Comparison of ENCODE assay signal across 8 mouse cellular contexts in the genomic region with DNA sequence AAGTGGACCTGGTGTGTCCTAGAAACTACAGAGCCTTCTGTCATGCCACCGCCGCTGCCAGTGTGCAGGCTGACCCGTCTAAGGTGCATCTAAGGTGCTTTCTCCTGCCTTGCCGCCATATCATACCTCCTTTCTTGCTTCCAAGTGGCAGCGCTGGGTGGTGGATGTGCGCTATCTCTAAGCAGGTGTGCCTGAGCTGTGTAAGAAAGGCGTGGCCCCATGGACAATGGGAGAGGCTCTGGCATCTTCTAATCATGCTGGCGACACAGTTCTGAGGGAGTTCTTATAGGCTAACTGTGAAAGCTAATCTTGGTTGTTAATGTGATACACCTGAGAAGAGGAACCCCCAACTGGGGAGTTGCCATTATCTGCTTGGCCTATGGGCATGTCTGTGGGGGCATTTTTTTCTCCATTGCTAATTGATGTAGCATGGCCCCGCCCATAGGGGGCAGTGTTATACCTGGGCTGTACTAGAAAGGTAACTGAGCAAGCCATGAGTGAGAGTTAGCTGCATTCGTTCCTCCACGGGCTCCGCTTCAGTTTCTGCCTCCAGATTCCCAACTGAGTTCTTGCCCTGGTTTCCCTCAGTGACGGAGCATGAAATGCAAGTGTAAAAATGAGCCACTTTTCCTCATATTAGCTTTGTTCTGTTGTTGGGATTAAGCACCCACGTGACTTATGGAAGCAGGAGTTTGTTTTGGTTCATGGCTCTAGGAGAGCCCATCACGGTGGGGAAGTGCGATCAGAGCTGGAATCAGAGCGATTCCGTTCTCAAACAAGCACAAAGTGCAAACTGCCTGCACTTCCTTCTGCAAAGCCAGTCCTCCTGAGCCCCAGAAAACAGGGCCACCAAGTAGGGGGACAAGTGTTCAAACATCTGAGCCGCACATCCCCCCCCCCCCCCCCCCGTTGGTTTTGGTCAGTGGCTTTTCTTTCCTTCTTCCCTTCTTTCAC. TPM values are rescaled to one million over a fixed set of nuclear protein-coding genes. Genes with fewer than 3 reads are reported as not detected.
DNase-seq lines count a peak whose midpoint lies in the region; ATAC-seq lines count a peak whose summit lies in the region.

No protein-coding gene starts in this region.

- ATAC-seq in hindbrain, embryonic 12.5 days (ENCODE audit: low FRiP score), result no peak
- 0 out of 2 replicates have a peak, but pooled peaks have one; percentile 10 for ATAC-seq in liver, embryonic 12.5 days
- no peak for ATAC-seq in neural tube, embryonic 15.5 days (ENCODE audit: low FRiP score)

- H3K9me3 ChIP-seq in hindbrain, embryonic 12.5 days (replicated peaks), result no peaks in the 10 kb centered on the region
- H3K9me3 ChIP-seq in liver, embryonic 12.5 days (replicated peaks), result no peaks in the 10 kb centered on the region
- no peaks in the 10 kb centered on the region for H3K9me3 ChIP-seq in neural tube, embryonic 15.5 days (replicated peaks)

- H3K9ac ChIP-seq in hindbrain, embryonic 12.5 days, result no peak overlapping the region
- H3K9ac ChIP-seq in liver, embryonic 12.5 days, result no peak overlapping the region
- no peak overlapping the region for H3K9ac ChIP-seq in neural tube, embryonic 15.5 days (replicated peaks)

- peak; percentile 14 for DNase-seq in urinary bladder, postnatal 14 days (ENCODE audit: low spot score)
- no peak for DNase-seq in urinary bladder, postnatal 4 days (ENCODE audit: low spot score in 2 of 2)
- peak; percentile 11 for DNase-seq in embryo, embryonic 11.5 days (ENCODE audit: low read depth, low spot score)
- DNase-seq in right cerebral cortex, postnatal 10 days (ENCODE audit: low spot score in 2 of 2), result no peak
- DNase-seq in ovary, postnatal 10 days (ENCODE audit: low spot score), result no peak

- 50% methylated on average over 20 of the region's 20 CpGs for WGBS in hindbrain, embryonic 12.5 days
- WGBS in liver, embryonic 12.5 days (ENCODE audit: insufficient replicate concordance), result 43% methylated on average over 19 of the region's 20 CpGs
- 54% methylated on average over 20 of the region's 20 CpGs for WGBS in neural tube, embryonic 15.5 days

- no peaks in the 10 kb centered on the region for H3K27me3 ChIP-seq in hindbrain, embryonic 12.5 days
- no peaks in the 10 kb centered on the region for H3K27me3 ChIP-seq in liver, embryonic 12.5 days (replicated peaks)
- no peaks in the 10 kb centered on the region for H3K27me3 ChIP-seq in neural tube, embryonic 15.5 days (replicated peaks)

- peak overlapping the region; percentile 19; the same call in 1 of the 2 replicates for H3K4me2 ChIP-seq in hindbrain, embryonic 12.5 days (replicated peaks)
- peak overlapping the region; percentile 33 for H3K4me2 ChIP-seq in liver, embryonic 12.5 days
- peak overlapping the region; percentile 27; the same call in 1 of the 2 replicates for H3K4me2 ChIP-seq in neural tube, embryonic 15.5 days

- H3K36me3 ChIP-seq in hindbrain, embryonic 12.5 days, result no peaks in the 10 kb centered on the region
- no peaks in the 10 kb centered on the region for H3K36me3 ChIP-seq in liver, embryonic 12.5 days
- no peaks in the 10 kb centered on the region for H3K36me3 ChIP-seq in neural tube, embryonic 15.5 days

- no peak overlapping the region for H3K4me3 ChIP-seq in hindbrain, embryonic 12.5 days
- H3K4me3 ChIP-seq in liver, embryonic 12.5 days, result no peak overlapping the region
- H3K4me3 ChIP-seq in neural tube, embryonic 15.5 days (replicated peaks), result no peak overlapping the region

- H3K4me1 ChIP-seq in hindbrain, embryonic 12.5 days, result no peaks in the 10 kb centered on the region
- no peaks in the 10 kb centered on the region; the same call in 1 of the 2 replicates for H3K4me1 ChIP-seq in liver, embryonic 12.5 days
- no peaks in the 10 kb centered on the region; the same call in 1 of the 2 replicates for H3K4me1 ChIP-seq in neural tube, embryonic 15.5 days

- no peak overlapping the region for H3K27ac ChIP-seq in hindbrain, embryonic 12.5 days
- no peak overlapping the region for H3K27ac ChIP-seq in liver, embryonic 12.5 days
- H3K27ac ChIP-seq in neural tube, embryonic 15.5 days (replicated peaks), result no peak overlapping the region

RNA-seq across cellular contexts. Expression of gene BC048403, which starts 31.2 kb away (rescaled TPM):
- polyA plus RNA-seq in hindbrain, embryonic 12.5 days (2016; fragmentation: Nextera tagmentation; extraction: Ambion mirVana), result 2.4 TPM in 2 replicates
- polyA plus RNA-seq in liver, embryonic 12.5 days (2016; fragmentation: Nextera tagmentation; extraction: Ambion mirVana), result 2.8 and 3.1 TPM in 2 replicates
- polyA plus RNA-seq in neural tube, embryonic 15.5 days (2015; fragmentation: Nextera tagmentation; extraction: Ambion mirVana), result 2.3 and 2.8 TPM in 2 replicates

Comparison
In these comparisons a context has a peak if more than half of its experiments do, and no peak if none do; other contexts are left out.
1. DNase-seq: peak in urinary bladder, postnatal 14 days (single experiment) and embryo, embryonic 11.5 days (single experiment); none in urinary bladder, postnatal 4 days (0 of 2), right cerebral cortex, postnatal 10 days (0 of 2) and ovary, postnatal 10 days (single experiment).
2. Peak in every context shown above with its lines, with median percentiles within 50 percentile points of each other: H3K4me2 ChIP-seq.